Mouse (Mus musculus): Measurements from ENCODE around the gene Clic1.

Gene Clic1

DNA sequence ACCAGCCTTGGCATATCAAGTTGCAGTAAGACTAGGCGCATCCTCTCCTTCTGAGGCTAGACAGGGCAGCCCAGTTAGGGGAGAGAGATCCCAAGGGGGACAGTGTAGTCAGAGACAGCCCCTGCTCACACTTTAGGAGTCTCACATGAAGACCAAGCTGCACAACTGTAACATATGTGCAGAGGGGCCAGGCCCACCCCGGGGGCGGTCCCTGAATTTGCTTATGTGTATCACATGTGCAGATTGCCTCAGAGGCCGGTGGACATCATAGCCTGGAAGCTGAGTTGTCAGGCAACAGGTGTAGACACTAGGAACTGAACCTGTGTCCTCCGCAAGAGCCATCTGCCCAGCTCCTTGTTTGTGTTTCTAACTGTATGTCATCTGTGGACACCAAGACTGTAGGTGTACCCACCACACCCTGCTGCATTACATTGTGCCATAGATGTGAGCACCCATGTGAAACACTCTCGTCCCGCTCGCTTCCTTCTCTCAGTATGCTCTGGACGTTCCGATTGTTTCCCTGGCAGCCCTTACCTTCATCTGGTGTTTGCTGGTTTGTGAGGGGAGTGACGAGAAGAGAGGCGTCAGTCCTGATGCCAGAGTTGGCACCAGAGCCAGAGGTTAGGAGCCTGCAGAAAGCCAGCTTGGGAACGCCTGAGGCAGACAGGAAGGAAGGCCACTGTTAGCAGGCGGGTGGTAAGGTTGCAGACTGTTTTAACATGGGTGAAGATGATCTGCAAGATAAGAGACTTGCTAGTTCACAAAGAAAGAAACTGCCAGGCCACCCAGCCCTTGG lies 42.8 kb downstream of the Clic1 start:
- DNase-seq (ENCODE audit: low spot score) = no peak

DNA sequence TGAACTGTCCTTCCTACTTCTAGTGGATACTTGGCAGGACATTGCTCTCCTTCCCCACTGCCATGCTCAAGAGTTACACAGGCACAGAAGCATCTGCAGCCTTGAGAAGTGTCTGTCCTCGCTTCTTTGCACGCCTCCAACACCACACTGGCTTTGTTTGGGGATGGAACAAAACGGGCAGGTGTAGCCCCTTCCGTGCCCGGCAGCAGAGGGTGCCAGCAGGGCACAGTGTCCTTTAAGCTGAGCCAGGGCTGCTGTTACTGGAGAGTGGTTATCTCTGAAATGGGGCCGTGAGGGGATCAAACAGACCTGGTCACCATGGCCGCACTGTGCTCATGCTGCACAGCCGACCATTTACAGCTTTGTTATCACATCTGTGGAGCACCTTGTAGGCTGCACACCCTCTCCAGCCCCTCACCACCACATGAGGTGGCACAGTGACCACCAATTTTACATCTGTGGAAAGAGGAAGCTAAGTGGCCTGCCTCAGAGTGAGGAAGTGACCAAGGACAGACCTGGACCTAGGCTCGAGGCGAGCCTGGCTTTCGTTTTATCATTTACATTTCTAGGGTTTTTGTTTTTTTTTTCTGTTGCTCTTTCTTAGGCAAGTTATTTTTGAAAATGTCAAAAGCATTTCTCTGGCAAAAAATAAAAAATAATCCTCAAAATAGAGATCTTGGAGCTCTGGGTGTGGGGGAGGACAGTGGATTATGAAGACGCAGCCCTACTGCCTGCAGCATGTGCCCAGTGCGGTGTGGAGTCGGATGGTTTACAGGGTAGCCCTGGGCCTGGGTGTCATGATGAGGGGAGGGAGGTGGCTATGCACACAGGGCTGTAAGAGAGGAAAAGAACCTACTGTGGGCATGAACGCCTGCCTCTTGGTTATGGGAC lies 45.0 kb downstream of the Clic1 start:
- no peak for DNase-seq (ENCODE audit: low spot score)

DNA sequence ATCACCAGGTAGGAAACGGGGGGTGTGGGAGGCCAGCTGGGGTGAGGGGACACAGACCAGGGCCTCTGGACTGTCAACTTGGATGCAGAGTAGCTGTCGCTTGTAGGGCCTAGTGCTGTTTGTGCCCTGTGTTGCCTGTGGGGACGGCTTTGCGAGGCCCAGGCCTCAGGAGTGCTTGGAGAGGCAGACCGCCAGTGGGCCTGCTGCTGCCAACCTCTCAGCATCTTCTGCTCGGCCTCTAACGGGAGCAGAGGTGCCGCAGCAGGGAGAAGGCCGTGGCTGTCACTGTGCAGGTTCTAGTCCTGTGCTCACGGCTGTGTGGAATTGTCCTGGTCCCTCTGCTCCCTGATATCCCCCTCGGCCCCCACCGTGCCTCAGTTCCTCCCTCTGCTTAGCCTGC lies 46.8 kb downstream of the Clic1 start:
- DNase-seq (ENCODE audit: low spot score) = no peak

DNA sequence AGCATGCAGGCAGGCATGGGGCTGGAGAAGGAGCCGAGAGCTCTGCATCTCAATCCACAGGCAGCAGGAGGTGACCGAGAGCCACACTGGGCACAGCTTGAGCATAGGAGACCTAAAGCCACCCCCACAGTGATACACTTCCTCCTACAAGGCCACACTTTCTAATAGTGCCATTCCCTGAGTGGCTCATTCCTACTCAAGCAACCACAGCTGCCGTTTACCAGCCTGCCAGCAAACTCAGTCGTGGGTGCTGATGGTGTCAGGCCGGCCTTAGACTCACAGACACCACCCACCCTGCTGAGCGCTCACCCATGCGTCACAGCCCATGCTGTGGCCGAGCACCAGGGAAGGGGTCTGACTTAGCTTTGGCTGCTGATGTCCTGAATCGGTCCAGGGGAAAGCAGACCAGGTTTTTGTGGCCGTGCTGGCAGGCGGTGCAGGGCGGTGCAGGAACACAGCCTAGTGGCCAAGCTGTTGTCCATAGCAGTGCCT lies 47.4 kb downstream of the Clic1 start:
- DNase-seq (ENCODE audit: low spot score) = no peak

DNA sequence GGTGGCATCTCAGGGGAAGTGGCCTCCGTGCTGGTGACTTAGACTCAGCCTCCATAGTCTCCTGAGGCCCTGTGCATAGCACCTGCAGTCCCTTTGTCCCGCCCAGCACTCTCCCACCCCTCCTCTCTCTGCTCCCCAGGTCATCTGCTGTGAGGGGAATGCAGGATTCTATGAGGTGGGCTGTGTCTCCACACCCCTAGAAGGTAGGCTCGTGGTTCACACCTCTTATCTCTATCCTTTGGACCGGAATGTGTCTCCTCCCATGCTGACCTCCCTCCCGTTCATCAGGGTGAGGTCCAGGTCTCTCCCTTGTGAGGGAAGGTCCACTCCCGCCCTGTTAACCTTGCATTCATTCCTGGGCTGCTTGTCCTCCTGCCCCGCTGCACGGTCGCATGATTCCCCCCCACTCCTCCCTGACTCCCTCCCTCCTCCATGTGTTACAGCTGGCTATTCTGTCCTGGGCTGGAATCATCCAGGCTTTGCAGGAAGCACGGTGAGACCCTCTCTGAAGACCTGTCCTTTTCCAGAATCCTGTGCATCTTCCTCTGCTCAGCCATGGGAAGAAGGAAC lies 50.5 kb downstream of the Clic1 start:
- no peak for DNase-seq (ENCODE audit: low spot score)

DNA sequence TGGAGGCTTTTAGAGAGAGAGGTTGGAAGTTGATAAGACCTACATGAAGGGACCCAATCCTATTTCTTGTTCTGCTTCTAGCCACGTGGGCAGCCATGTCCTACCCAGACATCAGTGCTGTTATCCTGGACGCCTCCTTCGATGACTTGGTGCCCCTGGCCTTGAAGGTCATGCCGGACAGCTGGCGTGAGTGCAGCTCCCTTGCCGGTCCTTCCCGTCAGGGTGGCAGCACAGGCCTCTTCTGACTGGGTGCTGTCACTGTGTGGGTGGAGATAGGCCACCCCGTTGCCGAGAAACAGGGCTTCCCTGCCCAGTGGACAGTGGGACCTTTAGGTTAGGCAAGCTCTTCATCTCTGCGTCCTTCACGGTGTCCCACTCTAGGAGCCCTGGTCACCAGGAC lies 51.4 kb downstream of the Clic1 start:
- no peak for DNase-seq (ENCODE audit: low spot score)

DNA sequence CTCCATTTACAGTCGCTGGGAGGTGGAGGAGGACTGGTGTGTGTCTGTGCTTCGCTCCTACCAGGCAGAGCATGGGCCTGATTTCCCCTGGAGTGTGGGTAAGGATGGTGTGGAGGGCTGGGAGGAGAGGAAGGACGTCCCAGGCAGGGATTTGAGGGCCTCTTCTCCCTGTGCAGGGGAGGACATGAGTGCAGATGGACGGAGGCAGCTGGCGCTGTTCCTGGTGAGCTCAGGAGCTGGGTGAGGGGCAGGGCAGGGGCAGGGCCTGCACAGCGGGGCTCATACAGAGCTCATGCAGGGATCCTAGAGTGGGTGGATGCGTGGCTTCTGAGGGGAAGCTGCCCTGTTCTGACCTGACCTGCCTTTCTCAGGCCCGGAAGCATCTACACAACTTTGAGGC lies 52.5 kb downstream of the Clic1 start:
- no peak for DNase-seq (ENCODE audit: low spot score)

DNA sequence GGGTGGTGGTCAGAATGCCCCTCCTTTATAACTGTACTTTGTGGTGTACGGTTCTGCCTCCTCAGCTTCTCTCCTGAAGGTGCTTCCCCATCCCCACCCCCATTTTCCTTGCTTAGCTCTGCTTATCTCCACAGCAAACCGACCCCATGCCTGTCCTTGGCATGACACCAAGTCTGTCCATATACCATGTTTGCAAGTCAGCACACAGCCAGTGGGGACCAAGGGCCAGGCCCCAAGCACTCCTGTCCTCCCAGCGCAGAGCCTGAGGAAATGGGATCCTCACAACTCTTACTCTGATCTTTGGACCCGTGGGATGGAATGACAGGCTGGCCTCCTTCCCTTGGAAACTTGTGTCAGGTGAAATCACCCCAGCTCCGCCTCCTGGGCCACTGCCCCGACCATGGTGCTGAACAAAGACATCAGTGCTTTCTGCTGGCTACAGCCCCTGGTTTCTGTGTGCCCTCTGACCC lies 53.5 kb downstream of the Clic1 start:
- DNase-seq (ENCODE audit: low spot score) = no peak

DNA sequence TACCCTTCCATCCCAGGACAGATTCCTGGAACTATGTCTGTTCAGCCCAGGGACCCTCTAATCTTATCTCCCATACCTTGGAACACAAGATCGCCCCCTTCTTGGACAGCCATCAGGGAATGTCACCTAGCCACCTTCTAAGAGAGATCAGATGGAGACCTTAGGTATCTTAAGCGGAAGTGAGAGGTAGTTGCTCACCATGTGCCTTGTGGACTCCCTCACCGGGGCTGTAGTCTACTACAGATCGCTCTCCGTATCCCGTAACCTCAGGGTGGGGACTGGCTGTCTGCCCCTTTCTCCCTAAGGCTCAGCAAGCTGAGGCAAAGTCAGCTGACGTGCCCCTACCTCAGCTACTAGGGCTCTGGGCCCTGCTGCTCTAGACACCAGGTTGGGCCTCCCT lies 54.3 kb downstream of the Clic1 start:
- DNase-seq (ENCODE audit: low spot score) = no peak

DNA sequence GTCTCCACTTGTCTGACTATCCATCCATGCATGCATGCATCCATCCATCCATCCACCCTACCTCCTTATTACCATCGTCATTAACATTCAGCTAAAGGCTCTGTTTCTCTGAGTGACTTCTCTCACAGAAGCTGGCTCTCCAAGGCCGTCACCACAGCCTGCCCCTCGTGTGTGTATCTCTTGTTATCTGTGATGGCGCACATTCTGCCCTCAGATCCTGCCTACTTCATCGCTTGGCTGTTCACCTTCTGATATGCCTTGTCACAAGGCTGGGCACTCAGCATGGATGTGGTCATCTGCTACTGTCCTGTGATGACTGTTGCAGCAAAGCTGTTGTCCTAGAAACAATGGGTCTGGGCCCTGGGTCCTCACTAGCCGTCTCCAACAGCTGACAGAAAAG lies 55.0 kb downstream of the Clic1 start:
- peak; percentile 42 for DNase-seq (ENCODE audit: low spot score)

DNA sequence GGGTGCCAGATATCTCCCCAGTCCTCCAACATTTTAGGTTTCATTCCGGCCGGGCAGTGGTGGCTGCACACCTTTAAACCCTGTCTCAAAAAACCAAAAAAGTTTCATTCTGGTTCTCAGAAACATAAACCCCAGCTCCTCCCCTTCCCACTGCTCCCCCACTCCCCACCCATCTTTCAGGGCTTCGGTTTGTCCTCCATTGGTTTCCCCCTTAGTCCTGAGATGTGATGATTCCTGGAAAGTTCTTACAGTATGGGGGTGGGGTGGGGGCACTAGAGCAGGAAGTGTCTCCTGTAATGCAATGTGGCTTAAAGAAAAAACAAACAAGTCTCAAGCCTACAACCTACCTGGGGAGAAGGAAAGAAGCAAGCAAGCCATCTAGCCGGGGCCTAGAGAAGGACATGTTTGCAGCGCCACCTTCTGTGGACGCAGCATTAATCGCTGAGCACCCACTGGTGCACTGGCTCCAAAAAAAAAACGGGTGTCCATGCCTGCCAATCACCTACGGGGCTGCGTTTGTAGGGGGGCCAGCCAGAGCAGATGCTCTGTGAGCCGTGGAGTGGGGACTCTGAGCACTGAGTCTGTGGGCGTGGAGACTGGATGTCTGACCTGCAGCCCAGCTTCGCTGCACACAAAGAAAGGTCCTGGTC lies 56.1 kb downstream of the Clic1 start:
- DNase-seq (ENCODE audit: low spot score) = no peak

DNA sequence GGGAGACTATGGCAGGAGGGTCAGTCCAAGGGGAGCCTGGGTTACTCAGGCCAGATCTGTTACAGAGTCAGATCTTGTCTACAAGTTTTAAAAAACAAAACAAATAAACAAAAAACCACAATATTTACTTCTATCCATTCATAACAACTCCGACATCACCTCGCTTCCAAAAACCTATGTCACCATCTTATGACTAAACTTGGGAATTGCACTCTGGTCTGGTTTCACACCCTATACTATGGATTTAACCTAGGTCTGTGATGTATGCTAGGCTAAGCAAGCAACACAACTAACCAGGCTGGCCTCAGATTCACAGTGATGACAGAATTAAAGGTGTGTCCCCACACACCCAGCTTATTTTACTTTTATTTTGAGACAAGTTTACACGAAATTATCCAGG lies 56.8 kb downstream of the Clic1 start:
- no peak for DNase-seq (ENCODE audit: low spot score)

DNA sequence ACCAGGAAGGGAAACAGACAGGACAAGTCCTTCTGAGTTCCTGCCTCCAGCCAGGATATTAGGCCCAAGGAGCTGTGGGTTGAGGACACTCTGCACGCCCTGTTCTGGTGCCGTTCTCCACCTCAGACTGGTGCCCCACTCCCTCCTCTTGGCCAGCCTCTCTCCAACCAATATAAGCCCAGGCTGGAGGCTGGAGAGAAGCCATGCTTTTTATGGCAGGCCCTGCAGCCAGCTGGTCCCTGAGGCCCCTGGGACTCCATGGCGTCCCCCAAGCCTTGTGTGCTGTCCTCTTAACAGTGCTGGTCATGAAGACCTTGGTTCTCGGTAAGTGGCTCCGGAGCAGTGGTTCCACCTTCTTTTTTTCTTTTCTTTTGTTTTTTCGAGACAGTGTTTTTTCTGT lies 58.3 kb downstream of the Clic1 start, which contains the start of gene Ly6g5c:
Gene Ly6g5c, plus strand, starts transcription at position 183 of the 400 bp plus-strand sequence.
- no peak for DNase-seq (ENCODE audit: low spot score)

All from spleen, adult 12 weeks (tissue).